Mouse (Mus musculus): Measurements from ENCODE around the gene Mtmr3.

DNA sequence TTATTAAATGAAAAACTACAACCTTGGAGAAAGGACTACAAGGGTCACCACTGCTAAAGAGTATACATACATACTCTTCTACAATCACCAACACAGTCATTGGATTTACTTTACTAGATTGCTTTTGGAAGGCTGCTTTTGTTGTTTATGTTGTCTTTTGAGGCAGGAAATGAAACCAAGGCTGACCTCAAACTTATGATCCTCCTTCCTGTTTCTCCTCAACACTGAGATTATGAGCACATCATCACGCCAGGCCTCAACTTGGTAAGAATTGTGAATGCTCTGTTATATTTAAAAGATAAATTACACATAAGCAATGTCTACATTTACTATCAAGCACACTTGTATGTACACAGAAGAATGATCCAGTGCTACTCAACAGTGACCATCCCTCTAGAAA lies 58.0 kb downstream of the Mtmr3 start:
- no peak for TF ChIP-seq SIN3A (IDR thresholded peaks at IDR 0.05; ENCODE audit: low read length)
- TF ChIP-seq EP300 (IDR thresholded peaks at IDR 0.05; ENCODE audit: low read depth in 1 of 2, low read length in 2 of 2), result no peak

Measured in MEL (cell line).